In the genomic region with DNA sequence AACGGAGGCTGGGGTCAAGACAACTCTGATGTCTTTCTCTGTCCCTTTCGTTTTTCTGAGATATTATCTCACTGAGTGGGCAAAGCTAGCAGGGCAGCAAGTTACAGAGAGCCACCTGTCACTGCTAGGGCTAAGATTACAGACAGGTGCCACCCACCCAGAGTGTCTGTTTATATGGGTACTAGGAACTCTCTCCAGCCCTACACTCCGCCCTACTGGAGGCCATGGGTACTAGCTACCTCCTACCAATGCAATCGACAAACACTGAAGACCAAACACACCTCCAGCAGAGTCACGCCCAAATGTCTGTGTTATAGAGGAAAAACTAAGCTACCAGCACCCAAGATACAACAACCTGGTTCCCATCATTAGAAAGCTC, we compare ENCODE assay signal across 27 mouse cellular contexts. TPM values are rescaled to one million over a fixed set of nuclear protein-coding genes. Genes with fewer than 3 reads are reported as not detected.
DNase-seq lines count a peak whose midpoint lies in the region; ATAC-seq and TF ChIP-seq lines count a peak whose summit lies in the region.
"Had no signal": no experiment of that assay in that cellular context is flagged by ENCODE, and none has a peak within 500 bp of the region (broad histone marks: within the 10 kb centered on the region; RNA-seq: fewer than 3 reads in every experiment).

No protein-coding gene starts in this region.

- no peaks in the 10 kb centered on the region; the same call in 1 of the 2 replicates for H3K4me1 ChIP-seq in kidney, postnatal 0 days (replicated peaks; ENCODE audit: insufficient read depth, low read length)
- H3K4me1 ChIP-seq in liver, postnatal 0 days (ENCODE audit: insufficient read depth) = peaks cover 30% of the 10 kb centered on the region
- H3K4me1 ChIP-seq: embryonic facial prominence, embryonic 13.5 days; hindbrain, embryonic 12.5 days; limb, embryonic 13.5 days; neural tube, embryonic 12.5 days had no signal

- 81% methylated on average over 5 of the region's 5 CpGs for WGBS in kidney, postnatal 0 days
- WGBS in liver, postnatal 0 days (ENCODE audit: insufficient replicate concordance) = 85% methylated on average over 5 of the region's 5 CpGs

- no peak overlapping the region for H3K4me2 ChIP-seq in kidney, postnatal 0 days (ENCODE audit: low read length)
- no peak overlapping the region for H3K4me2 ChIP-seq in liver, postnatal 0 days (ENCODE audit: low read depth, low read length)
- H3K4me2 ChIP-seq: embryonic facial prominence, embryonic 13.5 days; hindbrain, embryonic 12.5 days; limb, embryonic 13.5 days; liver, embryonic 11.5 days; midbrain, embryonic 15.5 days; neural tube, embryonic 12.5 days had no signal

- no peak for TF ChIP-seq CTCF in kidney, postnatal 0 days (IDR thresholded peaks at IDR 0.05; ENCODE audit: low read depth)
- TF ChIP-seq CTCF in liver, postnatal 0 days (IDR thresholded peaks at IDR 0.05; ENCODE audit: low read depth) = no peak

- no peak overlapping the region for H3K4me3 ChIP-seq in kidney, postnatal 0 days (replicated peaks; ENCODE audit: low read depth, low read length)
- no peak overlapping the region for H3K4me3 ChIP-seq in liver, postnatal 0 days (ENCODE audit: low read depth, low read length)
- H3K4me3 ChIP-seq: embryonic facial prominence, embryonic 13.5 days; hindbrain, embryonic 12.5 days; left cerebral cortex, adult 2 months; limb, embryonic 13.5 days; megakaryocyte, embryonic 14.5 days; midbrain, embryonic 15.5 days; neural tube, embryonic 12.5 days had no signal

- no peak overlapping the region for H3K27ac ChIP-seq in kidney, postnatal 0 days
- H3K27ac ChIP-seq in liver, postnatal 0 days (ENCODE audit: low read depth) = no peak overlapping the region
- H3K27ac ChIP-seq: embryonic facial prominence, embryonic 13.5 days; hindbrain, embryonic 12.5 days; hindbrain, postnatal 0 days; left cerebral cortex, adult 2 months; limb, embryonic 13.5 days; midbrain, embryonic 15.5 days; neural tube, embryonic 12.5 days had no signal

- no peak overlapping the region for H3K9ac ChIP-seq in kidney, postnatal 0 days (ENCODE audit: low read depth, low read length)
- H3K9ac ChIP-seq in liver, postnatal 0 days (replicated peaks) = no peak overlapping the region
- H3K9ac ChIP-seq: embryonic facial prominence, embryonic 13.5 days; hindbrain, embryonic 12.5 days; limb, embryonic 13.5 days; midbrain, embryonic 15.5 days; neural tube, embryonic 12.5 days had no signal

- peaks cover 19% of the 10 kb centered on the region for H3K36me3 ChIP-seq in kidney, postnatal 0 days (ENCODE audit: insufficient read depth, low read length)
- H3K36me3 ChIP-seq in liver, postnatal 0 days (replicated peaks; ENCODE audit: insufficient read depth, low read length) = peaks cover 48% of the 10 kb centered on the region

- TF ChIP-seq EP300 in liver, postnatal 0 days (IDR thresholded peaks at IDR 0.05; ENCODE audit: low read depth) = no peak

- 0 out of 2 replicates have a peak, but pooled peaks have one; percentile 36 for ATAC-seq in kidney, postnatal 0 days (replicated peaks; ENCODE audit: low FRiP score, low read depth)
- peak; percentile 12; the same call in 1 of the 2 replicates for ATAC-seq in megakaryocyte-erythroid progenitor cell, adult 5-6 weeks (replicated peaks; ENCODE audit: low FRiP score, low TSS enrichment, poor library complexity, severe bottlenecking)
- no peak for ATAC-seq in liver, postnatal 0 days
- ATAC-seq: forebrain, embryonic 16.5 days; hindbrain, postnatal 0 days; intestine, embryonic 16.5 days; midbrain, embryonic 15.5 days had no signal

- no peaks in the 10 kb centered on the region for H3K27me3 ChIP-seq in kidney, postnatal 0 days (ENCODE audit: insufficient read depth, low read length)
- H3K27me3 ChIP-seq in liver, postnatal 0 days (ENCODE audit: insufficient read depth, low read length) = no peaks in the 10 kb centered on the region
- H3K27me3 ChIP-seq: embryonic facial prominence, embryonic 13.5 days; hindbrain, embryonic 12.5 days; limb, embryonic 13.5 days; megakaryocyte, embryonic 14.5 days; midbrain, embryonic 15.5 days; neural tube, embryonic 12.5 days had no signal

- H3K9me3 ChIP-seq in kidney, postnatal 0 days (replicated peaks; ENCODE audit: low read length) = no peaks in the 10 kb centered on the region
- no peaks in the 10 kb centered on the region for H3K9me3 ChIP-seq in liver, postnatal 0 days (ENCODE audit: low read length)
- H3K9me3 ChIP-seq: embryonic facial prominence, embryonic 13.5 days; hindbrain, embryonic 12.5 days; limb, embryonic 13.5 days; megakaryocyte, embryonic 14.5 days; midbrain, embryonic 15.5 days; neural tube, embryonic 12.5 days had no signal

- no peak for DNase-seq in kidney, postnatal 0 days (ENCODE audit: low spot score)
- no peak for DNase-seq in kidney, postnatal 4 days
- DNase-seq in R1 (ENCODE audit: low read depth, low spot score) = peak; percentile 72
- no peak for DNase-seq in liver, postnatal 0 days
- no peak for DNase-seq in frontal cortex, postnatal 36 days (ENCODE audit: low spot score in 2 of 2)
- no peak for DNase-seq in cerebellum, postnatal 14 days
- DNase-seq: adrenal gland, adult 8-10 months; cerebellum, adult 11 months; cerebellum, adult 9-10 months; gastrocnemius, postnatal 14 days; heart, postnatal 36 days; kidney, postnatal 14 days; lung, postnatal 36 days; right cerebral cortex, adult 18-20 months had no signal

RNA-seq across cellular contexts. Expression of gene Ywhag, which starts 16.4 kb away (rescaled TPM):
- polyA plus RNA-seq in kidney, postnatal 0 days (2015; fragmentation: Nextera tagmentation; extraction: Ambion mirVana) = 89.4 and 105 TPM in 2 replicates
- 125 and 138 TPM in 2 replicates for total RNA-seq in megakaryocyte-erythroid progenitor cell, adult 5-6 weeks (2014; fragmentation: Nextera tagmentation)
- total RNA-seq in megakaryocyte-erythroid progenitor cell, adult 5-6 weeks (2017) = 88.3 and 92.5 TPM in 2 replicates
- polyA plus RNA-seq in liver, postnatal 0 days (2015; fragmentation: Nextera tagmentation; extraction: Ambion mirVana) = 56.7 and 66.8 TPM in 2 replicates

RNA-seq across cellular contexts. Expression of gene Hspb1, which starts 30.3 kb away (rescaled TPM):
- 99.9 and 113 TPM in 2 replicates for polyA plus RNA-seq in kidney, postnatal 0 days (2015; fragmentation: Nextera tagmentation; extraction: Ambion mirVana)
- total RNA-seq in megakaryocyte-erythroid progenitor cell, adult 5-6 weeks (2014; fragmentation: Nextera tagmentation) = not detected in 2 replicates
- total RNA-seq in megakaryocyte-erythroid progenitor cell, adult 5-6 weeks (2017) = not detected in 2 replicates
- polyA plus RNA-seq in liver, postnatal 0 days (2015; fragmentation: Nextera tagmentation; extraction: Ambion mirVana) = 4.5 and 9.1 TPM in 2 replicates
- total RNA-seq: granulocyte monocyte progenitor cell, adult 5-6 weeks had no signal

RNA-seq across cellular contexts. Expression of gene Ssc4d, which starts 56.3 kb away (rescaled TPM):
- polyA plus RNA-seq in kidney, postnatal 0 days (2015; fragmentation: Nextera tagmentation; extraction: Ambion mirVana) = 6.7 and 7.5 TPM in 2 replicates
- 1.7 and 3.2 TPM in 2 replicates for total RNA-seq in megakaryocyte-erythroid progenitor cell, adult 5-6 weeks (2014; fragmentation: Nextera tagmentation)
- total RNA-seq in megakaryocyte-erythroid progenitor cell, adult 5-6 weeks (2017) = 3.5 TPM in 1 of 2 replicates, not detected in the other
- 1.7 and 1.9 TPM in 2 replicates for polyA plus RNA-seq in liver, postnatal 0 days (2015; fragmentation: Nextera tagmentation; extraction: Ambion mirVana)

Comparison
In these comparisons a context has a peak if more than half of its experiments do, and no peak if none do; other contexts are left out.
1. RNA of gene Hspb1, which starts 30.3 kb away (polyA plus RNA-seq): 99.9 to 113 TPM in kidney, postnatal 0 days; 4.5 to 9.1 TPM in liver, postnatal 0 days; every median in the first group is over 10 times any median in the second.